Mouse (Mus musculus): ENCODE measurements around the gene C1qtnf5. TPM values are rescaled to one million over a fixed set of nuclear protein-coding genes. Genes with fewer than 3 reads are reported as not detected.
"Not testable (repeated sequence)": the region's sequence is repeated elsewhere in the genome, so short reads cannot be mapped to it uniquely, and the experiment has no call there.

C1qtnf5 gene
- total RNA-seq, 2 experiments from 2014 or later: 8.4 to 8.9 TPM

DNA sequence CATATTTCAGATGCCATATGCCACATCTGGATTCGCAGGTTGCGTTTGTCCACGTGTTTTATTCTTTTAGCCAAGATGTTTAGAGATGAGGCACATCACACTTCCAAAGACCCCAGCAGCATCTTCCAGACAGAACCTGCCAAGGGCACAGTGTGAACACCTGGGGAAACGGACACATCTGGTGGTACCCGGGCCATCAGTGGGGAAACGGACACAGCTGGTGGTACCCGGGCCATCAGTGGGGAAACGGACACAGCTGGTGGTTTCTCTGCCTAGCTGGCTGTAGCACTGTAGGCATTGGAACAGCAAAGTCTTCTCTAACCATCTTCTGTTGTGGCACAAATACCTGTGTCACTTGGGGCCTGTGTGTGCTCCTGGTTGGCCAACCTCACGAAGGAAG is 11.3 kb upstream of the C1qtnf5 start:
- no peak for DNase-seq
- intact Hi-C loops (cut with DNase I): loop anchor here (2.0 kb wide), 1 partner anchor 21 kb away; no protein-coding TSS in a partner anchor

DNA sequence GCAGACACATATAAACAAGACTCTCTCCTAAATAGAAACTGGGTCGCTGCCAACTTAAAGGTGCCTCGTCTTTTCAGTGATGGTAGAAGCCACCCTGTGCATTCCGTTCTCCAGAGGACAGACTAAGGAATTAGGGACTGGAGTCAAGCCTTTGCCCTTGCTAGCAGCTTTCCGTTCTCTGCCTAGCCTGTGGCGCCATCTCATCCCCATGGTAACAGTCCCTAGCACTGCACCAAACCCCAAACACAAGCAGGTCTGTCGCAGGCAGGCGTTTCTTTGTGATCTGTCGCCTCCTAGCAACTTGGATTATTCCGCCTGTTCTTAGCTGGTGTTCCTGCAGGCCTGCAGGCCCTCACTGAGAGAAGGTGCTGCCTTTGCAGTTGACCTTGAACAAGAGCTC is 10.5 kb upstream of the C1qtnf5 start:
- DNase-seq: peak in 1 of 2 experiments; percentile 36
- intact Hi-C loops (cut with DNase I): no loop called here

GRCm38 (mm10) chr9:44101490-44101889 is 5.6 kb upstream of the C1qtnf5 start, which contains the start of gene Mfrp:
Gene Mfrp, plus strand, starts transcription at chr9:44101729.
- no peak for DNase-seq
- intact Hi-C loops (cut with DNase I): no loop called here

- no peak for DNase-seq
- intact Hi-C loops (cut with DNase I): no loop called here
Observed at GRCm38 (mm10) chr9:44104881-44105280, 2.2 kb upstream of the C1qtnf5 start.

DNA sequence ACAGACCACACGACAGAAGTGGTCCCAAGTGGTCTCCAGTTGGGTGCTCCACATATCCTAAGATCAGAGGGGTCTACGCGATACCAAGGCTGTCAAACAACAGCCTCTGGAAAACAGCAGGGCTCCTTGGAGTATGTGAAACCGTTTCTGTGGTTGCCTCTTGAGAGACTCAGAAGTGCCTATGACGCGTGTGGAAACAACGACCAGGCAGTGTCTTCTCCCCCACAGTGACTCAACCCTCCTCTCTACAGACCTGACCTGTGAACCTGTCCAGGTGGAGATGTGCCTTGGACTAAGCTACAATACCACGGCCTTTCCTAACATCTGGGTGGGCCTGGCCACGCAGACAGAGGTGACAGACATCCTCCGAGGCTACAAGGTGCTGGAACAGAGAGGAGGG is 1.3 kb upstream of the C1qtnf5 start:
- intact Hi-C loops (cut with DNase I): loop anchor here (2.0 kb wide), 1 partner anchor 121 kb away; no protein-coding TSS in a partner anchor
- no peak for DNase-seq

DNA sequence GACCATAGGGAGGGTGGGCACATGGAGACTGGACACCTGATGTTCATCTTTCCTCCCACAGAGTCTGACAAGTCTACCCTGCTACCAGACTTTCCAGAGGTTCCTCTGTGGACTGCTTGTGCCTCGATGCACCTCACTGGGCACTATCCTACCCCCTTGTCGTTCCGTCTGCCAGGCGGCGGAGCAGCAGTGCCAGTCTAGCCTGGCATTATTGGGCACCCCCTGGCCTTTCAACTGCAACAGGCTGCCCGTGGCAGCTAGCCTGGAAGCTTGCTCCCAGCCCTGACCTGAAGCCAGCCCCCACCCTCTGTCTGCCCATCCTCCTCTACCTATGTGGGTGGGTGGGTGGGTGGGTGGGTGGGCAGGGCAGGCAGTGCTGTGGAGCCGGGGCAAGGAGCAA is 863 bp upstream of the C1qtnf5 start:
- no peak for DNase-seq
- intact Hi-C loops (cut with DNase I): loop anchor here (2.0 kb wide), 1 partner anchor 121 kb away; no protein-coding TSS in a partner anchor

DNA sequence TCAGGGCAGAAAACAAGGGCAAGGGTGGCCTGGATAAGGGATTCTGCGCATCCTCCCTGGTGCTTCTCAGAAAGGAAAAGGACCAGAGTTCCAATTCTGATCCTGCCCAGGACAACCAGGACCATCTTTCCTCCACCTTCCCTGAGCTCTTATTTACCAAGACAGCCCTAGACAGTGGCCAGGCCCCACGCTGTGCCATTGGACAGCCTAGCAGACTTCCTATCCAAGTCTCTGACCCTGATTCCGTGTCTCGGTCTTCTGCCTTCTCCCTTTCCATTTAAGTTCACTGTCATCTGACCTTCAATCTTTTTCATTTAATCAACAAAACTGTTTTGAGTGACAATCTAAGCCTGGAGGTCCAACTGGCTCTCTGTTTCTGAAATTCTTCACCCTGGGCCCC is 449 bp upstream of the C1qtnf5 start:
- intact Hi-C loops (cut with DNase I): loop anchor here (2.0 kb wide), 1 partner anchor 122 kb away; no protein-coding TSS in a partner anchor
- DNase-seq: no peak

- peak; percentile 59 to 60 for DNase-seq
- intact Hi-C loops (cut with DNase I): loop anchor here (2.0 kb wide), 1 partner anchor 123 kb away; no protein-coding TSS in a partner anchor
Observed at GRCm38 (mm10) chr9:44107557-44108179, 623 bp downstream of the C1qtnf5 start.

- no peak for DNase-seq
- intact Hi-C loops (cut with DNase I): no loop called here
Observed at GRCm38 (mm10) chr9:44108269-44109055, 1.4 kb downstream of the C1qtnf5 start.

- DNase-seq: peak; percentile 77 to 80
- intact Hi-C loops (cut with DNase I): no loop called here
Observed at GRCm38 (mm10) chr9:44109360-44110095, 2.5 kb downstream of the C1qtnf5 start.

GRCm38 (mm10) chr9:44111909-44112308 is 4.9 kb downstream of the C1qtnf5 start:
- intact Hi-C loops (cut with DNase I): not testable (repeated sequence)

DNA sequence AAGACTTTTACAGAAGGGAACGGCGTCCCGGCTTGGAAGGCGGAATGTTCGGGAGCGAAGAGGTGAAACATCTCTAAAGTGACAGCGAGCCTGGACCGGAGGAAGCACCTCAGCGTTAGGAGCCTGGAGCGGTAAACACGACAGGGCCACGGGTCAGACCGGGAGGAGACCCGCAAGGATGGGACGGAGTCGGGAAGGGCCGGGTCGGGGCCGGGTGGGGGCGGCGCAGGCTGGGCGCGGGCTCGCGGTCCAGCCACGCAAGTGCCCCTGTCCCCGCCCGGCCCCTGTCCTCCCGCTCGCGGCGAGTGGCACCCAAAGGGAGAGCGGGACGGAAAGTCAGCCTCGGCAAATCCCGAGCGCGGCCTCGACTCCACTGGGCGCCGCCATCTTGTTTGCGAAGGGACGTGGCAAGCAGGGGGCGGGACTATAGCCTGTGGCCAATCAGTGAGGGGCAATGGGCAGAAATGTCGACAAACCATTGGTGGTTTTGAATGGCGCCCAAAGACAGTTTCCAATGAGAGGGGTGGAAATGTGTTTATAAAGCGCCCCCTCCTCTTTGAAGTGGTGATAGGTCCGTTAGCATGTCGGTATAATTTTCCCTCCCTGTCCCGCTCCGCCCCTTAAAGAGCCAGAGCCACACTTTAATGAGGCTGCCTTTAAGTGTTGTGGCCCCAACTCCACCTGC is 6.2 kb downstream of the C1qtnf5 start, which contains the start of the genes Gm49380 and Rnf26:
TSS of gene Gm49380 (minus strand) at position 396 of the 685 bp plus-strand sequence.
TSS of gene Rnf26 (minus strand) at position 413 of the 685 bp plus-strand sequence.
- DNase-seq: peak; percentile 93 to 94
- intact Hi-C loops (cut with DNase I): no loop called here

More at GRCm38 (mm10) chr9:44111909-44112308, 4.9 kb downstream of the C1qtnf5 start:
- not testable (repeated sequence) for DNase-seq

DNA sequence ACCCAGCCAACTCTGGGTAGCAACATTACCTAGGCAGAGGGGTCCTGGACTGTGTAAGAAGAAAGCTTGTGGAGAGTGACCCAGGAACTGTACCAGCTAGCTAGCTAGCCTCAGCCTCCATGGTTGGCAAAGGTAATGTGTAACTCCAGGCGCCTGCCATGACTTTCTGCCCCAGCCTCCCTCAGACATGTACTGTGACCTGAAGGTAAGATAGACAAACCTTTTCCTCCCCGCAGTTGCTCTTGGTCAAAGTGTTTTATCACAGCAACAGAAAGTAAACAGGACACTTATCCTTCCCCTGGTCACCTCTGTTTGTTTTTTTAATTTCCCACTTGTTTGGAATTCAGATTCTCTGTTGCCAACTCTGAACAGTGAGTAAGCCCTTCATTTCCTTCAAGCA is 7.4 kb downstream of the C1qtnf5 start:
- intact Hi-C loops (cut with DNase I): no loop called here

GRCm38 (mm10) chr9:44115599-44115998 is 8.6 kb downstream of the C1qtnf5 start:
- intact Hi-C loops (cut with DNase I): no loop called here
- no peak for DNase-seq

More for the DNA sequence above, 7.4 kb downstream of the C1qtnf5 start:
- DNase-seq: no peak

DNA sequence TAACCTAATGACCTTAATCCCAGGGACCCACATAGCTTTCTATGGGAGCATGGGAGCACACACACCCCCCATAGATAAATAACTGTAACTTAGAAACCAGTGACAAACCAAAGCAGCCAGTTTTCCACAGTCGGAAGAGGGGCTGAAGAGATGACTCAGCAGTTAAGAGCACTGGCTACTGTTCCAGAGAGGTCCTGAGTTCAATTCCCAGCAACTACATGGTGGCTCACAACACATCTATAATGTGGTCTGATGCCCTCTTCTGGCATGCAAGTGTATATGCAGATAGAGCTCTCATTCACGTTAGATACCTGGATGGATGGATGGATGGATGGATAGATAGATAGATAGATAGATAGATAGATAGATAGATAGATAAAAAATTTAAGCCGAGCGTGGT is 9.1 kb downstream of the C1qtnf5 start:
- no peak for DNase-seq

GRCm38 (mm10) chr9:44119011-44119410 is 12.0 kb downstream of the C1qtnf5 start:
- intact Hi-C loops (cut with DNase I): no loop called here
- no peak for DNase-seq

More for the DNA sequence above, 9.1 kb downstream of the C1qtnf5 start:
- intact Hi-C loops (cut with DNase I): no loop called here

DNA sequence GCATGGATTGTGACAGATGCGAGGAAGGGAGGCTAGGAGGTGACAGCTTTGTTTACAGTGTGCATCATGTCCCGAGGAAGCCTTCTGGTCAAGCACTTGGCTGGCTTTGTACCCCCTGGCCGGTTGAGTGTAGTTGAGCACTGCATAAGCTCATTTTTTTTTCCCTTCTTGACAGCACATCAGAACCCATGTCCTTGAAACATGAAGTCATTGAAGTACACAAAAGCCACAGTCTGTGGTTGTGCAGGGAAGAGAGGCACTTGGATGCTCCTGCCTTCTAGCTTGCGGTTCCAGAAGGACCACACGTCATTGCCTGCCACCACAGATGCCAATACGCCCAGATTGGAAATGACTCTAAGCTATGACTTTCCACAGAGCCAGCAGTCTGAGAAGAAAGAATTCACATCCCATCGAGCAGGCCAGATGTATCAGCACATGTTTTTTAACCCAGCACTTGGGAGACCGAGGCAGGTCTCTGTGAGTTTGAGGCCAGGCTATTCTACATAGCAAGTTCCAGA is 13.0 kb downstream of the C1qtnf5 start:
- DNase-seq: no peak
- intact Hi-C loops (cut with DNase I): no loop called here

DNA sequence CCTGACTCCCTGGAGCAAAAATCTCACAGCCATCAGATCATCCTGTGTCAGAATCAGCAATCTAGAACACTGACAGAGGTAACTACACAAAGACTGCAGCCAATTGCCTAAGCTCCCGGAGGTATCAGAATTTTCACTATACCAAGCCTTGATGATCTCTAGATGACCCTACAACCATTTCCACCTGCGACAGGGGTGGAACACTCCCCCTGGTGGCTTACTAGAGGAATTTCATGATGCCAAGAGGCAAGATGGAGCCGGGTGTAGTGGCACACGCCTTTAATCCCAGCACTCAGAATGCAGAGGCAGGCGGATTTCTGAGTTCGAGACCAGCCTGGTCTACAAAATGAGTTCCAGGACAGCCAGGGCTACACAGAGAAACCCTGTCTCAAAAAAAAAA is 17.3 kb downstream of the C1qtnf5 start:
- intact Hi-C loops (cut with DNase I): loop anchor here (2.0 kb wide), 1 partner anchor 52 kb away; no protein-coding TSS in a partner anchor
- no peak for DNase-seq

DNA sequence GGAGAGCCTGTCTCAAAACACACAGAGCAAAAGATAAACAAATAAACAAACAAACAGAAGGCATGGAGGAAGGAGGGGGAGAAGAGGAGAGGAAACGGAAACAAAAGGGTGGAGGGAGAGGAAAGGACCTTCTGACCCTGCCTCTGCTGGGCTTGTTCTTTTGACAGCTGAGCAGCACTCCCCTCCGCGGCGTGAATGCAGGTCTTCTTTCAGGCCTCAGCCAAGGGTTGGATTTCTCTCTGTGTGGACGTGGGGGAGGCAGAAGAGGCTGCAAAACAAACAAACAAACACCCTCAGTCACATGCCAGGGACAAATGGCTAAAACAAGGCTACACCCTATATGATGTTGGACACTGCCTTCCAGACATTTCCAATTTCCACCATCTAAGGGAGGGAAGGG is 18.0 kb downstream of the C1qtnf5 start:
- intact Hi-C loops (cut with DNase I): loop anchor here (2.0 to 5.0 kb wide), 2 partner anchors 52 to 267 kb away; no protein-coding TSS in a partner anchor
- DNase-seq: no peak

Measured in heart, postnatal 36 days (tissue).